Mouse (Mus musculus) erythroblast, embryonic 14.5 days (primary cell): ENCODE measurements around the gene Neo1.

Experiments used
- GATA1 ChIP-seq: IDR thresholded peaks from 2 replicates; pipeline ENCODE4 v1.6.1; 2012; ENCODE audit warnings: low read length, inconsistent platforms, mixed read lengths
- TAL1 ChIP-seq: IDR thresholded peaks from 3 replicates; pipeline ENCODE4 v1.6.1; 2012; ENCODE audit warnings: low read length, inconsistent platforms, mixed read lengths

DNA sequence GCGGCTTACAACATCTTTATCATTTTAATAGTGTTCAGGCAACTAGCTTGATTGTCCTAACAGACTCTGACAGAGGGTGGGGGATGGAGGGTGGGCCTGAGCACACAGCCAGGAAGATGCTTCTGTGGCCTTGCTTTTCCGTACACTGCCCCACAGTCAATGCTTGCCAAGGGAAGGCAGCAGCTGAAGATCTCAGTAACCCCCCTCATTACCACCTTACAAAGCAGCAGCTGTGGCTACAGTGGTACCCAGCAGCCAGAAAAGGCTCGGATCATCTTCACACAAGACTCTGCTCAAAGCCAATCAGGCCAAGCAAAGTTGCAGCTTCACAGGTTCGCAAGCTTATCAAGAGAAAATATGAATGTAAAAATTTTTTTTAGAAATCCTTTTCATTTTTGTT is 37.6 kb upstream of the Neo1 start:
- TF ChIP-seq TAL1 (no peak), GATA1 (no peak)
